Mouse (Mus musculus) gastrocnemius, postnatal 36 days (tissue): ENCODE measurements around the gene Ankrd65. TPM values are rescaled to one million over a fixed set of nuclear protein-coding genes. Genes with fewer than 3 reads are reported as not detected.
"Not testable (repeated sequence)": the region's sequence is repeated elsewhere in the genome, so short reads cannot be mapped to it uniquely, and the experiment has no call there.

Experiments used
- DNase-seq, 2 experiments: peaks; one replicate each; pipeline ENCODE4 v3.0.0; 2022
- intact Hi-C: fragments of 180-260 bp; cut with DNase I; formaldehyde crosslinking; loops from one replicate; pipeline ENCODE4 v1.15.1; 2025
- long read RNA-seq, 2 experiments: library from polyadenylated mRNA; stranded (forward); transcript quantifications; one replicate each; pipeline ENCODE4 v2.0.0; 2021
- total RNA-seq, 2 experiments: library from RNA; stranded (reverse); gene quantifications; 2 replicates each; pipeline ENCODE4 v1.2.3; 2021

Gene Ankrd65
- total RNA-seq = not detected
- long read RNA-seq, experiment 1 = 0 reads
- long read RNA-seq, experiment 2 = 0 reads

- no peak for DNase-seq
- intact Hi-C loops = no loop called here
These were observed at the start of gene Ankrd65 for GRCm38 (mm10) chr4:155790021-155790489. TSS of gene Ankrd65 (plus strand) at chr4:155790439.

- DNase-seq, intact Hi-C loops: not testable (repeated sequence)
These were observed 49.6 kb upstream of the Ankrd65 start for GRCm38 (mm10) chr4:155740681-155741080.

- intact Hi-C loops = no loop called here
- DNase-seq = no peak
These were observed 47.6 kb upstream of the Ankrd65 start for GRCm38 (mm10) chr4:155742684-155743083.

- intact Hi-C loops = no loop called here
- no peak for DNase-seq
These were observed 45.8 kb upstream of the Ankrd65 start for GRCm38 (mm10) chr4:155744474-155744873.

- intact Hi-C loops = no loop called here
- no peak for DNase-seq
These were observed 45.1 kb upstream of the Ankrd65 start for GRCm38 (mm10) chr4:155745136-155745535.

GRCm38 (mm10) chr4:155746036-155746548 is 44.1 kb upstream of the Ankrd65 start:
- intact Hi-C loops = no loop called here
- DNase-seq = no peak

- no peak for DNase-seq
- intact Hi-C loops = no loop called here
These were observed 43.4 kb upstream of the Ankrd65 start for GRCm38 (mm10) chr4:155746575-155747490.

GRCm38 (mm10) chr4:155757011-155757410 is 33.2 kb upstream of the Ankrd65 start:
- intact Hi-C loops = no loop called here
- no peak for DNase-seq

- DNase-seq = no peak
- intact Hi-C loops = no loop called here
These were observed 30.2 kb upstream of the Ankrd65 start for GRCm38 (mm10) chr4:155759862-155760612.

GRCm38 (mm10) chr4:155760613-155761355 is 29.5 kb upstream of the Ankrd65 start, which contains the start of gene Atad3a:
TSS of gene Atad3a (minus strand) at chr4:155761093.
- intact Hi-C loops = no loop called here
- peak; percentile 95 for DNase-seq

- intact Hi-C loops = no loop called here
- no peak for DNase-seq
These were observed 28.7 kb upstream of the Ankrd65 start for GRCm38 (mm10) chr4:155761356-155762099.

- intact Hi-C loops = no loop called here
- no peak for DNase-seq
These were observed 27.9 kb upstream of the Ankrd65 start for GRCm38 (mm10) chr4:155762357-155762756.

GRCm38 (mm10) chr4:155769496-155769879 is 20.8 kb upstream of the Ankrd65 start:
- no peak for DNase-seq
- intact Hi-C loops = loop anchor here (5.0 kb wide), 1 partner anchor 47 kb away; no protein-coding TSS in a partner anchor

GRCm38 (mm10) chr4:155769880-155770512 is 20.2 kb upstream of the Ankrd65 start:
- intact Hi-C loops = loop anchor here (1.0 to 5.0 kb wide), 2 partner anchors 13 to 48 kb away; no protein-coding TSS in a partner anchor

GRCm38 (mm10) chr4:155770626-155771025 is 19.6 kb upstream of the Ankrd65 start:
- DNase-seq = peak; percentile 62 to 75

More at GRCm38 (mm10) chr4:155769880-155770512, 20.2 kb upstream of the Ankrd65 start:
- DNase-seq = peak; percentile 87 to 90

GRCm38 (mm10) chr4:155771706-155772105 is 18.5 kb upstream of the Ankrd65 start:
- intact Hi-C loops = no loop called here
- DNase-seq = no peak

More at GRCm38 (mm10) chr4:155770626-155771025, 19.6 kb upstream of the Ankrd65 start:
- intact Hi-C loops = loop anchor here (1.0 kb wide), 1 partner anchor 13 kb away; no protein-coding TSS in a partner anchor

- intact Hi-C loops = no loop called here
These were observed 17.5 kb upstream of the Ankrd65 start for GRCm38 (mm10) chr4:155772786-155773185.

GRCm38 (mm10) chr4:155773335-155774078 is 16.7 kb upstream of the Ankrd65 start:
- intact Hi-C loops = no loop called here
- DNase-seq = no peak

More at GRCm38 (mm10) chr4:155772786-155773185, 17.5 kb upstream of the Ankrd65 start:
- no peak for DNase-seq
